Mouse (Mus musculus) cerebellum, adult 2 months (tissue): ENCODE data around the gene Hnrnpu.

Source experiments
- CTCF ChIP-seq: fragments of 200-500 bp; IDR thresholded peaks from 2 replicates; pipeline ENCODE4 v1.5.1; 2011; ENCODE audit warnings: low read depth, mild to moderate bottlenecking, control low read depth, low read length, moderate library complexity, borderline replicate concordance; ENCODE audit not compliant: insufficient read depth
- POLR2A ChIP-seq: fragments of 200-500 bp; IDR thresholded peaks from 2 replicates; pipeline ENCODE4 v1.6.1; 2011; ENCODE audit warnings: low read length, control low read depth, borderline replicate concordance; ENCODE audit not compliant: insufficient read depth

GRCm38 (mm10) chr1:178324568-178324967, 13.0 kb downstream of the Hnrnpu start:
- TF ChIP-seq CTCF (no peak), POLR2A (no peak)
